Mouse (Mus musculus) spleen, adult 2 months (tissue): ENCODE results near the gene Asb6.

Experiments used
- CTCF ChIP-seq: fragments of 200-500 bp; IDR thresholded peaks from 2 replicates; pipeline ENCODE4 v1.5.1; 2011; ENCODE audit warnings: mild to moderate bottlenecking, inconsistent platforms; ENCODE audit not compliant: insufficient read depth, insufficient read length, insufficient replicate concordance; ENCODE audit errors: extremely low read depth
- POLR2A ChIP-seq: fragments of 200-500 bp; IDR thresholded peaks from 2 replicates; pipeline ENCODE4 v1.6.1; 2011; ENCODE audit warnings: low read depth, low read length, inconsistent platforms

DNA sequence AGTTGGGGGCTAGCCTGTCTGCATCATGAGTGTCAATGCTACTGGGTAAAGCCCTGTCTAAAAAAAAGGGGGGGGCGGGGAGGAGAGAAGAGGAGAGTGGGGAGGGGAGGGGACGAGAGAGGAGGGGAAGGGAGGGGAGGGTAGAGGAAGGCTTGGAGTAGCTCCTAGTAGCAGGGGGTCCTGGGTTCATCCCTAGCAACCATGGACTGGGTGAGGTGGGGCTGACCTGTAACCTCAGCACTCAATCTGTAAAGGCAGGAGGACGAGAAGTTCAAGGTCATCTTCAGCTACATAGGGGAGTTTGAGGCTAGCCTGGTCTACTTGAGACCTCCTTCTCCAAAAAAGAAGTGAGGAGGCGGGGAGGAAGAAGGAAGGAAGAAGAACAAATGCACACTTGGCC lies 31.9 kb upstream of the Asb6 start:
- TF ChIP-seq CTCF (no peak), POLR2A (no peak)
